Mouse (Mus musculus): Measurements from ENCODE around the gene Vmn1r28. TPM values are rescaled to one million over a fixed set of nuclear protein-coding genes. Genes with fewer than 3 reads are reported as not detected.
"Not testable (repeated sequence)": the region's sequence is repeated elsewhere in the genome, so short reads cannot be mapped to it uniquely, and the experiment has no call there.

The Vmn1r28 gene
- not detected in 2 replicates for polyA plus RNA-seq (2015; fragmentation: Nextera tagmentation; extraction: Ambion mirVana)

GRCm38 (mm10) chr6:58261737-58262136 is at the start of gene Vmn1r28:
Gene Vmn1r28, plus strand, starts transcription at chr6:58262037.
- ATAC-seq: no peak
- no peaks in the 10 kb centered on the region for H3K9me3 ChIP-seq (ENCODE audit: control insufficient read depth, low read length)

GRCm38 (mm10) chr6:58216119-58216518 is 45.7 kb upstream of the Vmn1r28 start:
- H3K27me3 ChIP-seq (replicated peaks; ENCODE audit: control insufficient read depth, insufficient read depth, low read length): no peaks in the 10 kb centered on the region
- no peaks in the 10 kb centered on the region for H3K36me3 ChIP-seq (ENCODE audit: control insufficient read depth, insufficient read depth, low read length)
- H3K9me3 ChIP-seq (ENCODE audit: control insufficient read depth, low read length): no peaks in the 10 kb centered on the region
- whole genome bisulfite sequencing: 79% methylated on average over 2 of the region's 2 CpGs
- no peak overlapping the region for H3K4me3 ChIP-seq (ENCODE audit: low read length)
- H3K4me1 ChIP-seq (ENCODE audit: control insufficient read depth, insufficient read depth, low read length): no peaks in the 10 kb centered on the region
- no peak overlapping the region for H3K27ac ChIP-seq (ENCODE audit: low read length)
- H3K4me2 ChIP-seq (ENCODE audit: low read depth, low read length): no peak overlapping the region
- no peak overlapping the region for H3K9ac ChIP-seq (ENCODE audit: low read depth, low read length)
- ATAC-seq: no peak

More at GRCm38 (mm10) chr6:58261737-58262136, at the start of gene Vmn1r28:
- Histone ChIP-seq H3K4me1 (ENCODE audit: control insufficient read depth, insufficient read depth, low read length) (no peaks in the 10 kb centered on the region), H3K36me3 (ENCODE audit: control insufficient read depth, insufficient read depth, low read length) (no peaks in the 10 kb centered on the region), H3K4me2 (ENCODE audit: low read depth, low read length) (no peak within 1 kb of the TSS), H3K4me3 (ENCODE audit: low read length) (no peak within 1 kb of the TSS), H3K27me3 (replicated peaks; ENCODE audit: control insufficient read depth, insufficient read depth, low read length) (no peaks in the 10 kb centered on the region), H3K27ac (ENCODE audit: low read length) (no peak within 1 kb of the TSS), H3K9ac (ENCODE audit: low read depth, low read length) (no peak within 1 kb of the TSS)
- 94% methylated on average over 1 of the region's 1 CpGs for WGBS

GRCm38 (mm10) chr6:58218721-58219120 is 43.1 kb upstream of the Vmn1r28 start, which contains the start of gene Vmn1r27:
Gene Vmn1r27, minus strand, starts transcription at chr6:58218821.
- no peak within 1 kb of the TSS for H3K4me2 ChIP-seq (ENCODE audit: low read depth, low read length)
- H3K9me3 ChIP-seq (ENCODE audit: control insufficient read depth, low read length): no peaks in the 10 kb centered on the region
- no peaks in the 10 kb centered on the region for H3K27me3 ChIP-seq (replicated peaks; ENCODE audit: control insufficient read depth, insufficient read depth, low read length)
- H3K4me1 ChIP-seq (ENCODE audit: control insufficient read depth, insufficient read depth, low read length): no peaks in the 10 kb centered on the region
- WGBS: 74% methylated on average over 2 of the region's 2 CpGs
- no peak within 1 kb of the TSS for H3K27ac ChIP-seq (ENCODE audit: low read length)
- no peak within 1 kb of the TSS for H3K4me3 ChIP-seq (ENCODE audit: low read length)
- H3K36me3 ChIP-seq (ENCODE audit: control insufficient read depth, insufficient read depth, low read length): no peaks in the 10 kb centered on the region
- ATAC-seq: no peak
- H3K9ac ChIP-seq (ENCODE audit: low read depth, low read length): no peak within 1 kb of the TSS

- WGBS: 92% methylated on average over 1 of the region's 1 CpGs
- not testable (repeated sequence) for H3K27me3 ChIP-seq (replicated peaks; ENCODE audit: control insufficient read depth, insufficient read depth, low read length); H3K9ac ChIP-seq (ENCODE audit: low read depth, low read length); H3K4me2 ChIP-seq (ENCODE audit: low read depth, low read length); H3K27ac ChIP-seq (ENCODE audit: low read length); ATAC-seq; H3K4me3 ChIP-seq (ENCODE audit: low read length); H3K36me3 ChIP-seq (ENCODE audit: control insufficient read depth, insufficient read depth, low read length); H3K4me1 ChIP-seq (ENCODE audit: control insufficient read depth, insufficient read depth, low read length); H3K9me3 ChIP-seq (ENCODE audit: control insufficient read depth, low read length)
These were observed 17.8 kb downstream of the Vmn1r28 start for GRCm38 (mm10) chr6:58279661-58280060.

- no peak for ATAC-seq
- no peak overlapping the region for H3K4me3 ChIP-seq (ENCODE audit: low read length)
- H3K27ac ChIP-seq (ENCODE audit: low read length): no peak overlapping the region
- H3K36me3 ChIP-seq (ENCODE audit: control insufficient read depth, insufficient read depth, low read length): no peaks in the 10 kb centered on the region
- WGBS: 69% methylated on average over 2 of the region's 2 CpGs
- no peaks in the 10 kb centered on the region for H3K27me3 ChIP-seq (replicated peaks; ENCODE audit: control insufficient read depth, insufficient read depth, low read length)
- no peak overlapping the region for H3K9ac ChIP-seq (ENCODE audit: low read depth, low read length)
- no peaks in the 10 kb centered on the region for H3K9me3 ChIP-seq (ENCODE audit: control insufficient read depth, low read length)
- H3K4me1 ChIP-seq (ENCODE audit: control insufficient read depth, insufficient read depth, low read length): no peaks in the 10 kb centered on the region
- H3K4me2 ChIP-seq (ENCODE audit: low read depth, low read length): no peak overlapping the region
These were observed 30.4 kb downstream of the Vmn1r28 start for GRCm38 (mm10) chr6:58292201-58292600.

- not testable (repeated sequence) for ATAC-seq; H3K9me3 ChIP-seq (ENCODE audit: control insufficient read depth, low read length); H3K4me3 ChIP-seq (ENCODE audit: low read length); H3K27me3 ChIP-seq (replicated peaks; ENCODE audit: control insufficient read depth, insufficient read depth, low read length); H3K4me2 ChIP-seq (ENCODE audit: low read depth, low read length); H3K9ac ChIP-seq (ENCODE audit: low read depth, low read length); H3K4me1 ChIP-seq (ENCODE audit: control insufficient read depth, insufficient read depth, low read length); H3K36me3 ChIP-seq (ENCODE audit: control insufficient read depth, insufficient read depth, low read length); H3K27ac ChIP-seq (ENCODE audit: low read length)
- 78% methylated on average over 19 of the region's 19 CpGs for WGBS
These were observed 36.7 kb downstream of the Vmn1r28 start for GRCm38 (mm10) chr6:58298511-58298910.

- ATAC-seq: no peak
- no peak within 1 kb of the TSS for H3K4me2 ChIP-seq (ENCODE audit: low read depth, low read length)
These were observed 39.4 kb downstream of the Vmn1r28 start, which contains the start of gene Vmn1r29 for GRCm38 (mm10) chr6:58301249-58301648. Gene Vmn1r29, plus strand, starts transcription at chr6:58301549.

More at GRCm38 (mm10) chr6:58301249-58301648, 39.4 kb downstream of the Vmn1r28 start, which contains the start of gene Vmn1r29:
- Histone ChIP-seq H3K9ac (ENCODE audit: low read depth, low read length) (no peak within 1 kb of the TSS), H3K27me3 (replicated peaks; ENCODE audit: control insufficient read depth, insufficient read depth, low read length) (no peaks in the 10 kb centered on the region), H3K4me1 (ENCODE audit: control insufficient read depth, insufficient read depth, low read length) (no peaks in the 10 kb centered on the region), H3K27ac (ENCODE audit: low read length) (no peak within 1 kb of the TSS), H3K9me3 (ENCODE audit: control insufficient read depth, low read length) (0 out of 2 replicates have a peak, but pooled peaks cover 4% of the 10 kb centered on the region), H3K36me3 (ENCODE audit: control insufficient read depth, insufficient read depth, low read length) (no peaks in the 10 kb centered on the region), H3K4me3 (ENCODE audit: low read length) (no peak within 1 kb of the TSS)

Other genes with a start within 250 kb of the Vmn1r28 start
- gene Vmn1r26, start 246.9 kb upstream of the Vmn1r28 start, polyA plus RNA-seq (2015; fragmentation: Nextera tagmentation; extraction: Ambion mirVana): not detected in 2 replicates
- gene Vmn1r27, start 43.2 kb upstream of the Vmn1r28 start, polyA plus RNA-seq (2015; fragmentation: Nextera tagmentation; extraction: Ambion mirVana): not detected in 2 replicates
- gene Vmn1r29, start 39.5 kb downstream of the Vmn1r28 start, polyA plus RNA-seq (2015; fragmentation: Nextera tagmentation; extraction: Ambion mirVana): not detected in 2 replicates
- not detected in 2 replicates for gene Vmn1r30, start 181.3 kb downstream of the Vmn1r28 start, polyA plus RNA-seq (2015; fragmentation: Nextera tagmentation; extraction: Ambion mirVana)
- not detected in 2 replicates for gene Vmn1r31, start 213.3 kb downstream of the Vmn1r28 start, polyA plus RNA-seq (2015; fragmentation: Nextera tagmentation; extraction: Ambion mirVana)

Data from intestine, embryonic 16.5 days (tissue).